Mouse (Mus musculus): ENCODE results near the gene Arhgap1. TPM values are rescaled to one million over a fixed set of nuclear protein-coding genes. Genes with fewer than 3 reads are reported as not detected.
"Not testable (repeated sequence)": the region's sequence is repeated elsewhere in the genome, so short reads cannot be mapped to it uniquely, and the experiment has no call there.

Arhgap1 gene
- total RNA-seq (2017): 33.8 and 47.6 TPM in 2 replicates

DNA sequence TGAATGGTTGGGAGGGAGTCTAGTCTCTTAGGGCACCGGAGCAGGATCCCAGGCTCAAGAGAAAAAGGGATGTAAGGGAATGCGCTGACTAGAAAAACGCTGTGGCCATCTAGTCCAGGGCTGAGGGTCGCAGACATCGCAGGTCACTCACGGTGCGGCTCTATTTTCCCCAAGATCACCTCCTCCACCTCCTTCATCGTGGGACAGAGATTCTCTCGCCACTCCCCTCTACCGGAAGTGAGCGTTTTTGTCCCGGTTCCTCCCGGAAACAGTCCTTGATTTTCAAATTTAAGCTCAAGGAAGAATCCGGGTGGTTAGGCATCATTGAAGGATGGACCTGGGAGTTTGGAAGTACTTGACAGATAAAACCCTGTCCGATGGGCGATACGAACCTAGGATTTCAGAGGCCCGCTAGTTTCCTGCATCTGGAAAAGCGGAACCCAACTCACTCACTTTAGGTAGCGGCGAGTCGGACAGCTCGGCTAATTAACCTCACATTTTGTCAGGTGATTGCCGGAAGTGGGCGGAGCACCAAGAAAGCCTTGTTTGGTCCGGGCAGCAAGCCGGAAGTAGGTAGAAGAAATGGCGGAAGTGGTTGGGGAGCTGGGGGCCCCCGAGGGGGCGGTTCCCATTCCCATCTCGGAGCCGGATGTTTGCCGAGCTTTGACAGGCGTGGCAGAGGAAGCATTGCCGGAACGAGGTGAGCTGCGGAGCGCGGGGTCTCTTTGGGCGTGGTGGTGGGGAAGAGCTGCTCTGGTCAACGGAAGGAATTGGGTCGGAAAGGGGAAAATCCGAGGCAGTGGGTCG is at the start of gene Arhgap1, which contains the start of gene Zfp408:
TSS of gene Arhgap1 (plus strand) at position 308 of the 807 bp plus-strand sequence.
TSS of gene Zfp408 (minus strand) at position 239 of the 807 bp plus-strand sequence.
- peak; percentile 93 for ATAC-seq (replicated peaks; ENCODE audit: low read depth, poor library complexity, severe bottlenecking)

DNA sequence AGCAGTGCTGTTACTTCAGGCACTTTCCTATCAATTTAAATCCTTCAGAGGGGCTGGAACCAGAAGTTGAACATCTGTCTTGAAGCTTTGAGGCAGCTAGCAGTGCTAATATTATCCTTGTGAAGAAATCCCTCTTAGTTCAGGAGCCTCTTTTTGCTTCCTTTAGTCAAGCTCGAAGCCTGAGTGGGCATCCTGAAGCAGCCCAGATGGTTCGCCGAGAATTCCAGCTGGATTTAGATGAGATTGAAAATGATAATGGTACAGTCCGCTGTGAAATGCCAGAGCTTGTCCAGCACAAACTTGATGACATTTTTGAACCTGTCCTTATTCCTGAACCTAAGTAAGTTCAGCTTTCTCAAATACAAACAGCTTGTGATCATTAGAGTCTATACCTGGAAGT is 49.2 kb upstream of the Arhgap1 start:
- no peak for ATAC-seq (replicated peaks; ENCODE audit: low read depth, poor library complexity, severe bottlenecking)

DNA sequence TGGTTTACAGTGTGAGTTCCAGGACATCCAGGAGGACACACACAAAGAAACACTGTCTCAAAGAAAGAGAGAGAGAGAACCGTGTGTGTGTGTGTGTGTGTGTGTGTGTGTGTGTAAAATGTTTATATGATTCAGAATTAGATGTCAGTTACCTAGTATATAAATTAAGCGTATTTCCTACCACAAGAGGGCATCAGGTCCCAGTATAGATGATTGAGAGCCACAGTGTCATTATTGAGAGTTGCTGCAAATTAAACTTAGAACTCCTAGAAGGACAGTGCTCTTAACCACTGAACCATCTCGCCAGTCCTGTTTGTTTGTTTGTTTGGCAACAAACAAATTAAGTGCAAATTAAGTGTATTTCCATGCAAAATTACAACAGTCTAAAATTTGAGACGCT is 47.3 kb upstream of the Arhgap1 start:
- ATAC-seq (replicated peaks; ENCODE audit: low read depth, poor library complexity, severe bottlenecking): 0 out of 2 replicates have a peak, but pooled peaks have one; percentile 29

DNA sequence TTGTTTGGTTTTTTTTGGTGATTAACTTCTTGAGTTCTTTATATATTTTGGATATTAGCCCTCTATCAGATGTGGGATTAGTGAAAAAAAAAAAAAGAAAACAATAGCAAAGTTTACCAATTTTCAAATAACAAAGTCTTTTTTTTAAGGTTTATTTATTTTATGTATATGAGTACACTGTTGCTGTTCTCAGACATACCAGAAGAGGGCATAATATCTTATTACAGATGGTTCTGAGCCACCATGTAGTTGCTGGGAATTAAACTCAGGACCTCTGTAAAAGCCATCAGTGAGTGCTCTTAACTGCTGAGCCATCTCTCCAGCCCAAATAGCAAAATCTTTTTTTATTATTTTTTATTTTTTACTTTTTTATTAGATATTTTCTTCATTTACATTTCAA is 40.3 kb upstream of the Arhgap1 start:
- ATAC-seq (replicated peaks; ENCODE audit: low read depth, poor library complexity, severe bottlenecking): not testable (repeated sequence)

DNA sequence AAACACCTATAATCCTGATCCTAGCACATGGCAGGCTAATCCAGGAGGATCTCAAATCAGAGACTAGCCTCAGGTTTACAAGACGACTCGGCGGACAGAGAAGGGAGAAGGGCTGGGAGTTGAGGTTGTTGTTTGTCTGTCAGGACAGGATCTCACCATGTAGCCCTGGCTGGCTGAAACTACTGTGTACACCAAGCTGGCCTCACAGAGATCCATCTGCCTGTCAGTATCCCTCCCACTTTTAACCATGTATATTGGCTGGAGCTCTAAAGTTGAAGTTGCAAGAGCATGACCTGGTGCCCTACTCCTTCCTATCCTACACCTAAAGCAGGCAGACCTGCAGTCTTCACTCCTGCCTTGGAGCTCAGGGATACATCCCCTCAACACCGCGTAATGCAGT is 27.3 kb upstream of the Arhgap1 start:
- no peak for ATAC-seq (replicated peaks; ENCODE audit: low read depth, poor library complexity, severe bottlenecking)

DNA sequence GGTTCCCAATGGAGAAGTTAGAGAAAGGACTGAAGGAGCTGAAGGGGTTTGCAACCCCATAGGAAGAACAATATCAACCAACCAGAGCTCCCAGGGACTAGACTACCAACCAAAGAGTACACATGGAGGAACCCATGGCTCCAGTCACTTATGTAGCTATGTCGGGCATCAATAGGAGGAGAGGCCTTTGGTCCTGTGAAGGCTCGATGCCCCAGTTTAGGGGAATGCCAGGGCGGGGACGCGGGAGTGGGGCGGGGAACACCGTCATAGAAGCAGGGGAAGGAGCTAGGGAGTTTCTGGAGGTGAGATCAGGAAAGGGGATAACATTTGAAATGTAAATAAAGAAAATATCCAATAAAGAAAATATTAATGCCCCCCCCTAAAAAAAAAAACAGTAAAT is 26.3 kb upstream of the Arhgap1 start:
- not testable (repeated sequence) for ATAC-seq (replicated peaks; ENCODE audit: low read depth, poor library complexity, severe bottlenecking)

DNA sequence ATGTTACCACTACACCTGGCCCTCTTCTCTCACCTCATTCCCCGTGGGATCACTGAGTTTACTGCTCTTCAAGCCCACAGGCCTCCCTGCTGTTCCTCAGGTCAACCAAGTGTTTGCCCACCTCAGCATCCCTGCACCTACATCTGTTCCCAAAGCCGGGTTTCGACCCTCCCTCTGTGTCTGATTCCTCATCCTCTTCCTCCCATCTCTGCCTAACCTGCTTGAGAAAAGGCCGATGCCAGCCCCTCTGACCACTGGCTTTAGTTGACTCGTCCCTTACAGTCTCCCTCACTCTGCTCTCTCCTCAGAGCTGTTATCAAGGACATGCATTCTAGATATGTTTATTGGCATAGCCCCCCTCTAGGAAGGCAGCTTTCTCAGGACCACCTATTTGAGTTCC is 22.2 kb upstream of the Arhgap1 start:
- no peak for ATAC-seq (replicated peaks; ENCODE audit: low read depth, poor library complexity, severe bottlenecking)

DNA sequence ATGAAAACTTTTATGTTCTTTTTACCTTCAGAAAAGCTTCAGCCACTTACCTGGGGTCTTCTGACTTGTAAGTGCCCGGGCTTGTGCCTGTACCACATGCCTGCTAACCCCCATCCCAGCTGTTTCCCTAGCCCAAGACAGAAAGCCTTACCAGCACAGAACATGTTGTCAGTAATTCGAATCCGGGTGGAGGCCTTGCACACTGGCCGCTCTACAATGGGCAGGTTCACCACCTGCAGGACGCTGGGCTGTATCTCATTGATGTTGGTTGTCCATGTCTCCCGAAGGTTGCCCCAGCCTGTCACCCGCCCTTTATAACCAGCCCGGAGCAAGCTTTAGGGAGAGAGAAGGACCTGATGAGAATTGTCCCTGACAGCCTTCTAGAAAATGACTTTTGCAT is 21.5 kb upstream of the Arhgap1 start:
- ATAC-seq (replicated peaks; ENCODE audit: low read depth, poor library complexity, severe bottlenecking): no peak

DNA sequence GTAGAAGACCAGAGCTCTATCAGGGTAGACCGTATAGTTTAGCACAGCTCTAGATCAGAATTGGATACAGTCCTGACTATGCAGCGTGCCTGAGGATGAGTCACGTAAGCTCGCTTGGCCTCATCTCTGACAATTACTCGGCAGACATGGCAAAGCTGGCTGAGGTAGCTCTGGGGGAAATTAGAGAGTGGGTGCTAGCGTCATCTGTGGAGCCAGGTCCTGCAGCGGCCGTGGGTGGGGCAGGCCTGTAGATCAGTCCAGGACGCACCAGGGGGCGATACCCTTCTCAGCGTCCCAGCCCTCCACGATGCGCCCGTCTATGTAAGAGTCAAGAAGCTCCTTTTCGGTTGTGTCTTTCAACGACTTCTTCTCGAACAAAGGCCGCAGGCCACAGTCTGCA is 20.0 kb upstream of the Arhgap1 start:
- ATAC-seq (replicated peaks; ENCODE audit: low read depth, poor library complexity, severe bottlenecking): no peak

DNA sequence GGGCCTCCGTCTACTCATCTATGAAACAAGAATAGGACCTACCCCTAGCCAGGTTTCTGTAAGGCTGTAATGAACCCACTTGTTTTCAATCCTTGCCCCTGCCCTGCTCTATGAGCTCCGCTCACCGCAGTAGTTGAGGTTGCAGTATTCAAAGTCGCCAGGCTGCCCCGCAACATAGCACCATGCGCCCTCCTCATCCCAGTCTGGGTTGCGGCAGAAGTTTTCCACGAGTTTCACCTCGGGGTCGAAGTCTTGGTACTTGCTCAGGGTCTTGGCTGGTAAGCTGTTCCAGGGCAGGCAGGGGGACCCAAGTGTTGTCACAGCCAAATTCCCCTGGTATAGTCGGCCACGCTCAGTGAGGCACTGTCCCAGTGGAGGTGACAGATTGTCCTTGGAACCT is 19.3 kb upstream of the Arhgap1 start:
- no peak for ATAC-seq (replicated peaks; ENCODE audit: low read depth, poor library complexity, severe bottlenecking)

DNA sequence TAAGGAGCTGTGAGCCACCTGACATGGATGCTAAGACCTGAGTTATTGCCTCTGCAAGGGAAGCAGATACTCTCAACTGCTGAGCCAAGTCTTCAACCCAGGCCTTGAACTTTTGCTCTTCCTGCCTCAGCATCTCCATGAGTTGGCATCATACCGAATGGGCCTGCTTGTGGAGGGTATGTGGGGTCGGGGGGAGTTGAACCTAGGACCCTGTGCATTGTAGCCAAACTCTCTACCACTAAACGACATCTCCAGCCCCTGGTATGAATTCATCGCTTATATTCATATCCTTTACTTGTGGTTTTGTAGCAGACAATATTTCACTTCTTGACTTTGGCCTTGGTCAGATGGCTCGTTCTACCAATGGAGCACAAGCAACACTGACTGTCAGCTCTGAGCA is 17.8 kb upstream of the Arhgap1 start:
- ATAC-seq (replicated peaks; ENCODE audit: low read depth, poor library complexity, severe bottlenecking): no peak

DNA sequence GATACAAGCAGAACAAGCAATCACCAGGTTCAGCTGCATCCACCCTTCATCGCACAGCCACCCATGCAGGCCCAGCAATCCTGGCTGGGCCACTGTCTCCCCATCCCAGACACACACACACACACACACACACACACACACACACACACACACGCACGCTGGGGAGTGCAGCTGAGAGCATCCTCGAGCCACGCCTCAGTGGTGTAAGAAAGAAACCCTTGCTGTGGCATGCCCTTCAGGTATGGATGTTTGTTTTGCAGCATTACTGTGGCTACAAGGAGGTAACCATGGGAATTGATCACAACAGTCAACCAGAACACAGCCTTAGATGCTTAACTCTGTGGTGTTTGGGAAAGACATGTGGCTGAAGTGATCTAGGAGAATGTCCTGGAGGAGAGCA is 17.3 kb upstream of the Arhgap1 start:
- no peak for ATAC-seq (replicated peaks; ENCODE audit: low read depth, poor library complexity, severe bottlenecking)

DNA sequence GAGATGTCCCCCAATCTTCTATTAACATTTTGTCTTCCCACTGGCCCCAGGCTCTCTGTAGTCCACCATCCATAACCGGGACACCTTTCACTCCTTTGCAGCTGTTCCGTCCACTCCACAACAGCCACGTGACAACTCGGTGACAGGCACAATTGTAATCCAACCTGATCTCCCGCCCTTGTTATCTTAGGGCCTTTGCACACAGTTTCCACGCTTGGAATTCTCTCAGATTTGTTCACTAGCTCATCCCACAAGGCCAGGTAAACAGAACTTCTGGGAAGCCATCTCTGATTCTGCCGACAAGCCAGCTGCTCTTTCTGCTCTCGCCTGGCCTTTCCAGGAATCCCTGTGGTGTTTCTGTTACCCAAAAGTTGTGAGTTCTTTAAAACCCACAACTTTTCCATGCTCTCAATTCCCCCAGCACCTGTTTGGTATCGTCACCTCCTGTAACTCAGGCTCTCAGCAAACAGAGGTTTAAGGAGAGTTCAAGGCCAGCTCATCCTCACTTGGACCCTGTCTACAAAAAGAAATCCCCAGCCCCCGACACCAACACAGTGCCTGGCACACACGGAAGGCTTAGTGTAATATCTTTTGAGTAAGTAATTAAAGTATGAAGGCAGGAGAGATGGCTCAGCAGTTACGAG is 16.2 kb upstream of the Arhgap1 start:
- ATAC-seq (replicated peaks; ENCODE audit: low read depth, poor library complexity, severe bottlenecking): no peak

DNA sequence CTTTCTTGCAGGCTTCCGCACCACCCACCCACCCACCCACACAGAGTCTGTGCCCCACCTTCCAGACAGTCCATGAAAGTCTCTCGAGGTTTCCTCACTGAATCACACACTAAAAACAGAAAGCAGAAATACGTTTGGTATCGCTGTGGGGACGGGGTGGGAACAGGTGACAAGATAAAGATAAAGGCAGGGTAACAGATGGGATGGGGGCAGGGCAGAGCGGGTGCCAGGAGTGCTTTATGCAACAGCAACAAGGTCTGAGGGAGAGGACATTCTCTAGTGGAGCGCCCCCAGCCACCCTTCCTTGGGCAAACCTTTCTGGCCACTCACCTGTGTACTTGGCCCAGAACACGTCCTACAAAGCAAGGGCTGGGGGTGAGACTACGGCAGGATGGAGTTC is 14.8 kb upstream of the Arhgap1 start:
- ATAC-seq (replicated peaks; ENCODE audit: low read depth, poor library complexity, severe bottlenecking): peak; percentile 58; the same call in 1 of the 2 replicates

DNA sequence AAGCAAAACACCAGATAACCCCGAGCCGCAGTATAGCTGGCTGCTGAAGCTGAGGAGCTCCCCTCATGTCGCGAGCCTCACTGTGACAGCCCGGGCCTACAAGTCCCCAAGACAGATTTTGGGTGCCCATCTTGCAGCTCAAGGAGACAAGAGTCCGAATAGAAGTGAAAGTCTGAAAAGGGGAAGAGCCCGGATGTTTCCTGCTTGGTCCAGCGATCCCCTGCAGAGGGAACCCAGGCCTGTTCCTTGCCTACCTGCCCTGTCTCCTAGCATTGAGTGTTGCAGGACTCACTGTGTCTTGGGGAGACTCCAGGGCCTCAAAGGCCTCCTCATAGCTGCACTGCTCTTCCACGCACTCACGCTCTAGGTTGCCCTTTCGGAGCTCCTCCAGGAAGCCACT is 14.2 kb upstream of the Arhgap1 start:
- no peak for ATAC-seq (replicated peaks; ENCODE audit: low read depth, poor library complexity, severe bottlenecking)

DNA sequence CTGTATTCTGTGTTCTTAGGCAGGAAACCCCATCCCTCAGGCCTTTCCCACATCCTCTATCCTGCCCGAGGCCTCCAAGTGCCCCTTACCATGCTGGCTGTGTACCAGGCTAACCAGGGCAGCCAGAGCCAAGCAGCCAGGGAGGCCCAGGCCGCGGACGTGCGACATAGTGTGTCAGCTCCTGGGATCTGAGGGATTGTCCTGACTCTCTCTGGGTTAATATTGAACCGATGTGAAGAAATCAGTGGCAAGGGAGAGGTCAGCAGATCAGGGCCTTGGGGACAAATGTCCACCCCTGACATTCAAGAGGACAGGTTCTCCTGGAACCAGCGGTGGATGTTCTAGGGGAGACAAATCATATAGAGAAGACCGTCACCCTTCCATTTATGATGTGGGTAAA is 13.4 kb upstream of the Arhgap1 start, which contains the start of gene F2:
TSS of gene F2 (minus strand) at position 186 of the 400 bp plus-strand sequence.
- ATAC-seq (replicated peaks; ENCODE audit: low read depth, poor library complexity, severe bottlenecking): no peak

DNA sequence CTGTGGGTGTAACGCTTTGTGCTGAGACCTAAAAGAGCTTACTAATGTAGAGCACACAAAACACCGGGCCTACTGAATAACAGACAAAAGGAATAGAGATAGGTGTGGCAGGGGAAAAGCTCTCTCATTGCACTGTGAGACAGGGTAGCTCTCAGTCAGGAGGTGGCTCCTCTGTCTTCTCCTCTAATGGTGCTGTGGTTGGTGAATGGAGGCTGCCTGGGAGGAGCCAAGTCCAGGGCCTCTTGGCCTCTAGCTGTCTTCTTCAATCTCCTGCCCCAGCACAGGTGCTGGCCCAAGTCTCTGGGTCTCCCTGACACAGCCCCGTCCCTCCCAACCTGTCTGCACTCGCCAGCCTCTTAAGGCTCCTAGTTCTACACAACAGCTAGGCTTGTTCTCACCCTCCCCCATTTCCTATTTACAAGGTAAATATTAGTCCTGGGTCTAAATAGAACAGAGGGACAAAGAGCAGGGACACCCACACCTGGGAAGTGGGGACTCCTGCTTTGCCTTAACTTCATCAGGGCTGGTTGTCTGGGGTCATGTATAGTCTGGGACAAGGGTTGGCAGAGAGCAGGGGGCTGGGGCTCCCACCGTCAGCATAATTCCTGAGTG is 12.8 kb upstream of the Arhgap1 start:
- ATAC-seq (replicated peaks; ENCODE audit: low read depth, poor library complexity, severe bottlenecking): no peak

DNA sequence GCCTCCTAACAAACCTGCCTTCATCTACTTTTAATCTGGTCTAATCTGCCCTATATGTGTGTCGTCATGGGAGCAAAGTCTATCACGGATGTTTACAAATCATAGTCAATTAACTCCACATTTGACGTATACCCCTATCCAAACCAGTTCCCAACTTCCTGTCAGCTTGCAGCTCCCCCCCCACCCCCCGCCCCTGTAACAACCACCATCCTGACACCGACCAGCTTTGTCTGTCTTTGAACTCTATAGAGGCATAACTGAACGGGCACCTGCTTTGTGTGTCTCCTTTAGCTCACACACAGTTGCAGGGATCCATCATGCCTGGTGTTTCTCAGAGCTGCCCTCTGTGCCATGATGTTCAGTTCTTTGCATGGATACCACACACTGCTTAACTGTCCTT is 10.7 kb upstream of the Arhgap1 start:
- no peak for ATAC-seq (replicated peaks; ENCODE audit: low read depth, poor library complexity, severe bottlenecking)

DNA sequence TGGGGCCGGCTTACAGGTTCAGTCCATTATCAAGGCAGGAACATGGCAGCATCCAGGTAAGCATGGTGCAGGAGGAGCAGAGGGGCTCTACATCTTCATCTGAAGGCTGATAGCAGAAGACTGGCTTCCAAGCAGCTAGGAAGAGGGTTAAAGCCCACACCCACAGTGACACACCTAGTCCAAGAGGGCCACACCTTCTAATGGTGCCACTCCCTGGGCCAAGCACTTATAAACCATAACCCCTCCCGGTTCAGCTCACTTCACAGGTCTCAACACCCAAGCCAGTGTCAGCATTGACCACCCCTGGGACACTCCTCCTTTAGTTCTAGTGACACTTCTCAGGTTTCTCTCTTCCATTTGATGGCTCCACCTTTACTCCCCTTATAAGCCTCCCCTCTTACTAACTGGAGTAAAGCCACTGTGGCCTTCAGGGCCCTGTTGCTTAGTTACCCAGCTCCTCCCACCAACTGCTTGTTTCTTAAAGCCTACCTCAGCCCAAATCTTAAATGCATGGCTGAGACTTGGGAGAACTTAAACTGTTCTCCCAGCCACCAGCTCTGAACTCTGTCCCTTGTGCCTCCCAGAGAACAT is 6.7 kb upstream of the Arhgap1 start:
- ATAC-seq (replicated peaks; ENCODE audit: low read depth, poor library complexity, severe bottlenecking): no peak

DNA sequence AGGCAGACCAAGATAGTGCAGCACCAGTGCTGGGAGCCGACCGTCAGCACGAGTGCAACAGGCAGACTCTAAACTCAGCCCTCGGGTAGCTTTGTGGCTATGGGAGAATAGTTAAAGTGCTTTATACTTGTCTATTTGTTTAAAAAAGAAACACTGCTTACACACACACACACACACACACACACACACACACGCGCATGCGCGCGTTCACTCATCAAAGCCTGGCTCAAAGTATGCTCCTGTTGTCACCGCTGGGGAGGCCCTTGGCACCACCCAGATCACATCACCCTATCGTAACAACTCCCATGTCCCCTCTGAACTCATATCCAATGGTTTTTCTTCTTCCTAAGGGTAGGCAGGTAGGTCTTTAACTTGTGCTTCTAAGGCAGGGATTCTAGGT is 5.6 kb upstream of the Arhgap1 start:
- no peak for ATAC-seq (replicated peaks; ENCODE audit: low read depth, poor library complexity, severe bottlenecking)

DNA sequence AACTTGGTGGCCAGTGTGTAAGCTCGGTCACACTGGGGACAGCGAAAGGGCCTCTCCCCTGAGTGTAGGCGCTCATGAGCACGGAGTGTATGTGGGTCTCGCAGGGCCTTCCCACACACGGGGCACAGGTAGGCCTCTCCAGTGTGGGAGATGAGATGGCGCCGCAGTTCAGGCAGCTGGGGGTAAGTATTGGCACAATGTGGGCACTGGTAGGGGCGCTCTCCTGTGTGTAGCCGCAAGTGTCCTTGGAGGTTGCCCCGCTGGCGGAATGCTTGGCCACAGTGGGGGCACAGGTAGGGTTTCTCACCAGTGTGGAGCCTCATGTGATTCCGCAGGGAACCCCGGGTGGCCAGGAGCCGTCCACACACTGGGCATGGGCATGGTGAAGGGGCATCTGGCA is 4.3 kb upstream of the Arhgap1 start:
- ATAC-seq (replicated peaks; ENCODE audit: low read depth, poor library complexity, severe bottlenecking): no peak

Data from common myeloid progenitor, adult 5-6 weeks (primary cell).